Mouse (Mus musculus) cerebellum, postnatal 10 days (tissue): ENCODE measurements around the gene Myo18b.
A peak's percentile ranks its signal among the peaks of the same experiment; 100 is the strongest.

Experiments
- DNase-seq, 2 experiments: peaks; one replicate each; pipeline ENCODE4 v3.0.0; 2021; ENCODE audit warnings: mixed read lengths in 2 of 2

The Myo18b gene

GRCm38 (mm10) chr5:112876846-112877390, 19.2 kb downstream of the Myo18b start:
- DNase-seq, result peak; percentile 81 to 87

GRCm38 (mm10) chr5:112872999-112873398, 23.2 kb downstream of the Myo18b start:
- DNase-seq, result no peak

- peak; percentile 92 to 94 for DNase-seq
Measured at GRCm38 (mm10) chr5:112870729-112871128, 25.4 kb downstream of the Myo18b start.

GRCm38 (mm10) chr5:112868620-112869019, 27.5 kb downstream of the Myo18b start:
- no peak for DNase-seq

- peak; percentile 82 to 86 for DNase-seq
Measured at GRCm38 (mm10) chr5:112864719-112865367, 31.3 kb downstream of the Myo18b start.

GRCm38 (mm10) chr5:112859379-112860035, 36.7 kb downstream of the Myo18b start:
- DNase-seq, result peak; percentile 89 to 92

GRCm38 (mm10) chr5:112853179-112853578, 43.0 kb downstream of the Myo18b start:
- DNase-seq, result peak; percentile 86 to 90

- peak; percentile 44 to 59 for DNase-seq
Measured at GRCm38 (mm10) chr5:112851389-112851788, 44.8 kb downstream of the Myo18b start.

GRCm38 (mm10) chr5:112848586-112849280, 47.4 kb downstream of the Myo18b start:
- DNase-seq, result peak; percentile 83 to 86

GRCm38 (mm10) chr5:112847985-112848542, 48.1 kb downstream of the Myo18b start:
- no peak for DNase-seq

- no peak for DNase-seq
Measured at GRCm38 (mm10) chr5:112846146-112846545, 50.0 kb downstream of the Myo18b start.

GRCm38 (mm10) chr5:112844460-112844859, 51.7 kb downstream of the Myo18b start:
- DNase-seq, result no peak

- DNase-seq, result no peak
Measured at GRCm38 (mm10) chr5:112843676-112844257, 52.4 kb downstream of the Myo18b start.

- DNase-seq, result no peak
Measured at GRCm38 (mm10) chr5:112842696-112843095, 53.5 kb downstream of the Myo18b start.

- DNase-seq, result no peak
Measured at GRCm38 (mm10) chr5:112841850-112842249, 54.3 kb downstream of the Myo18b start.

GRCm38 (mm10) chr5:112834896-112835295, 61.3 kb downstream of the Myo18b start:
- DNase-seq, result no peak

- DNase-seq, result no peak
Measured at GRCm38 (mm10) chr5:112833866-112834265, 62.3 kb downstream of the Myo18b start.

GRCm38 (mm10) chr5:112825091-112825794, 70.9 kb downstream of the Myo18b start:
- DNase-seq, result peak; percentile 59 to 60

- DNase-seq, result no peak
Measured at GRCm38 (mm10) chr5:112824376-112824775, 71.8 kb downstream of the Myo18b start.

GRCm38 (mm10) chr5:112822426-112822825, 73.7 kb downstream of the Myo18b start:
- DNase-seq, result no peak

GRCm38 (mm10) chr5:112815051-112815450, 81.1 kb downstream of the Myo18b start:
- DNase-seq, result no peak

GRCm38 (mm10) chr5:112807629-112808028, 88.5 kb downstream of the Myo18b start:
- DNase-seq, result peak in 1 of 2 experiments; percentile 51
